Mouse (Mus musculus) E14TG2a.4 (cell line): ENCODE measurements around the gene Psmb2.

Experiments
- CTCF ChIP-seq: conservative IDR thresholded peaks from 2 replicates; pipeline ENCODE4 v1.5.1; 2014; ENCODE audit warnings: low read length
- NANOG ChIP-seq: IDR thresholded peaks from 2 replicates; pipeline ENCODE4 v1.6.1; 2014; ENCODE audit warnings: borderline replicate concordance, low read length, mixed read lengths
- POU5F1 ChIP-seq: IDR thresholded peaks from 2 replicates; pipeline ENCODE4 v1.6.1; 2014; ENCODE audit warnings: low read length, borderline replicate concordance

GRCm38 (mm10) chr4:126734001-126734603, 56.7 kb downstream of the Psmb2 start:
- no peak for TF ChIP-seq CTCF
- TF ChIP-seq NANOG: no peak
- TF ChIP-seq POU5F1: no peak
